Mouse (Mus musculus) cortical plate, adult 2 months (tissue): ENCODE measurements around the gene Hoxd13. TPM values are rescaled to one million over a fixed set of nuclear protein-coding genes. Genes with fewer than 3 reads are reported as not detected.

Experiments
- H3K27ac ChIP-seq: fragments of 200-500 bp; 2 replicates; pipeline ENCODE4 v1.5.1; 2012; ENCODE audit warnings: low read length, control low read depth, inconsistent platforms; ENCODE audit not compliant: insufficient read depth
- H3K4me1 ChIP-seq: fragments of 200-500 bp; 2 replicates; pipeline ENCODE4 v1.6.1; 2011; ENCODE audit warnings: low read length; ENCODE audit not compliant: control insufficient read depth, insufficient read depth
- H3K4me3 ChIP-seq: fragments of 200-500 bp; 2 replicates; pipeline ENCODE4 v1.5.1; 2011; ENCODE audit warnings: mild to moderate bottlenecking, low read length, control low read depth; ENCODE audit not compliant: insufficient read depth
- CTCF ChIP-seq: fragments of 200-500 bp; IDR thresholded peaks from 2 replicates; pipeline ENCODE4 v1.5.1; 2011; ENCODE audit warnings: mild to moderate bottlenecking, control low read depth, low read length; ENCODE audit not compliant: insufficient read depth; ENCODE audit errors: extremely low read depth
- POLR2A ChIP-seq: fragments of 200-500 bp; IDR thresholded peaks from 2 replicates; pipeline ENCODE4 v1.6.1; 2011; ENCODE audit warnings: mild to moderate bottlenecking, low read length, control low read depth; ENCODE audit not compliant: insufficient read depth; ENCODE audit errors: extremely low read depth
- polyA plus RNA-seq: library from polyadenylated mRNA; depleted of rRNA; stranded (reverse); fragments of >200 nt; gene quantifications from 2 replicates; pipeline ENCODE4 v1.2.3, GENCODE M21; 2012; rRNA removed

Hoxd13 gene
- not detected in 2 replicates for polyA plus RNA-seq

DNA sequence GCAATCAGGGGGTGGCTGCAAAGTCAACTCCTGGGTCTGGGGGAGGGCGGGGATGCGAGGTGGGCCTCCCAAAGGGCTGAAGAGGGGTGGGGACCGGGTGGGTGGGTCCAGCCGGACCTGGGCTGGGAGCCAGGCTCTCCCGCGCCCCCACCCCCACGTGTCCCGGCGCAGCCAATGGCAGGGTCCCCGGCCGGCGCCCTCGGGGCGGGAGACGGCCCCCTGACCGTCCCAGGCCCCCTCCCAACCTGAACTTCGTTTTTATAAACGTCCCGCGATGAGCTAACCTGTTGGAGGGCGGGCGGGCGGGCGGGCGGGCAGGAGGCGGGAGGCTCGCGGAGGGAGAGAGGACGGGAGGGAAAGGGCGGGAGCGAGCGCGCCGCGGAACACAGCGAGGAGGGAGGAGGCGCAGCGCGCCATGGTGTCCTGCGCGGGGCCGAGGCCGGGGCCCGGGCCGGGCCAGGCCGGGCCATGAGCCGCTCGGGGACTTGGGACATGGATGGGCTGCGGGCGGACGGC is at the start of gene Hoxd13:
TSS of gene Hoxd13 (plus strand) at position 469 of the 516 bp plus-strand sequence.
- Histone ChIP-seq H3K27ac (no peak within 1 kb of the TSS), H3K4me1 (no peaks in the 10 kb centered on the region), H3K4me3 (no peak within 1 kb of the TSS)
- TF ChIP-seq POLR2A (no peak), CTCF (no peak)

DNA sequence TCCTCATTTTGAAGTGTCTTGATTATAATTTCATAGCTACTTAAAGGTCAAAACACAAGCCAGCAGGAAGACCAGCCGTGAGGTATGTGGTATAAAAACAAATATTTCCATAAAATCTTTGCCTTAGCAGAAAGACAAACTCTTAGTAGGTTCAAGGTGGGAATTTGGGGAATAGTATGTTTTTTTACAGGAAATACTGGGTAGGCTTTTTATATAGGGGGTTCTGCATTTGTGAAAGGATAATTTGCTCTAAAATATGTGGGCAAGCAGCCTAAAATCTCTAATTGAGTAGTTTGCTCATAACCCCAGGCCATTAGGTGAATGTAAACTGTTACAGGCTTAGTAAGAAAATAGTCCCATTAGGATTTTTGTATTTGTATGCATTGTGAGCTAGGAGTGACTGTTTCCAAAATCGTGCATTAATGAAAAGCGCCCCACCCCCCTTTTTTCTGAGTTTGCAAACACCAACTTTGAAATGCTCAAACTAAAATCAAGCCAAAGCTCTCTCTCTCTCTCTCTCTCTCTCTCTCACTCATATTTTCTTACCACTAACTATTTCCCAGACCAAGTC is 48.3 kb upstream of the Hoxd13 start:
- H3K4me3 ChIP-seq = no peak overlapping the region
- no peak for TF ChIP-seq POLR2A
- no peak for TF ChIP-seq CTCF
- H3K27ac ChIP-seq = no peak overlapping the region
- no peaks in the 10 kb centered on the region for H3K4me1 ChIP-seq

DNA sequence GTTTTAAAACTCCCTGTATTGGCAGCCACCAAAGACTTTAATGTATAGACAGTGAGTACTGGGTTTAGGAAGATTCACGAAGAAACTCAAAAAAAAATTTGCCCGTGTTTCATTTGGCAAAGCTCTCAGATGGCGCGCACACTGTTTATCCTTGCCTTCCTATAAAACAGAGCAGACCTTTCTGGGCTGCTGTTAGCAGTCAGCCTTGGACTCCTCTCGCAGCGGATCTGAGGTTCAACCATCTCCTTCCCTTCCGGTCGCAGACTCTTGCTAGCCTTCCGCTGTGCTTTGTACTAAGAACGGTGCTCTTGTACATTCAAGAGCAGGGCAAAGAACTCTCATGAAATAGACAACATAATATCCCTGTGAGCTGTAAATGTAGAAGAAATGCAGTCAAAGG is 47.7 kb upstream of the Hoxd13 start:
- Histone ChIP-seq H3K4me3 (no peak overlapping the region), H3K27ac (no peak overlapping the region), H3K4me1 (no peaks in the 10 kb centered on the region)
- no peak for TF ChIP-seq CTCF
- TF ChIP-seq POLR2A = no peak

DNA sequence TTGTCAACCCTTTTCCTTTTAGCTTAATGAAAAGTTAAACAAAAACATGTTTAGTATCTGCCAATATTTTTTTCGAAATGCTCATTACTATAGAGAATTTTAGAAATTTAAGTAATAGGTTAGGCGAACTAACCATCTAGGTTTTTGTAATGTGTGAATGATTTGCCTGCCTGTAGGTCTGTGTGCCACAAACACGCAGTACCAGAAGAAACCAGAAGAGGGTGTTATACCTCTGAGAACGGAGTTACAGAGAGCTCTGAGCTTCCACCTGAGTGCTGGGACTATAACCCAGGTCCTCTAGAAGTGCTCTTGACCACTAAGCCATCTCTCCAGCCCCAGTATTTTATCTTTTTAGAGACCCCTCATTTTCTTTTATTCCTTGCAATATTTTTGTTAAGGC is 32.7 kb upstream of the Hoxd13 start:
- no peaks in the 10 kb centered on the region for H3K4me1 ChIP-seq
- no peak overlapping the region for H3K27ac ChIP-seq
- TF ChIP-seq POLR2A (no peak), CTCF (no peak)
- H3K4me3 ChIP-seq = no peak overlapping the region

DNA sequence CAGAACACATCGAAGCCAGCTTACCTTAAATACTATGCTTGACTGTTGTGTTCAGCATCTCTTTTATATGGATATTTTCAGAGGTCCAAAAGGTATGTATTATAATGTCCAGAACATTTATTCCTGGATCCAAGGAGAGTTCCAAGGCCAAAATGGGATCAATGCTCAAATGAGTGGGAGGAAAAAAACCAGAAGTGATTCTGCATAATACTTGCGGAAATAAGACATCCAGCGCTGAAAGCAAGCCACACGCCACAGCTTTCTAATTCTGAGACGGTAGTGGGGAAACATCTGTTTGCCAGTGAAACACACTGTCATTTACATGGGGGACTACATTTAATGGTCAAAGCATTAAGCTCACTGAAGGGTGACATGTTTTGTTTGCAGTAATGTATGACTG is 25.7 kb upstream of the Hoxd13 start:
- no peak for TF ChIP-seq CTCF
- TF ChIP-seq POLR2A = no peak
- H3K4me3 ChIP-seq = no peak overlapping the region
- no peak overlapping the region for H3K27ac ChIP-seq
- H3K4me1 ChIP-seq = no peaks in the 10 kb centered on the region

DNA sequence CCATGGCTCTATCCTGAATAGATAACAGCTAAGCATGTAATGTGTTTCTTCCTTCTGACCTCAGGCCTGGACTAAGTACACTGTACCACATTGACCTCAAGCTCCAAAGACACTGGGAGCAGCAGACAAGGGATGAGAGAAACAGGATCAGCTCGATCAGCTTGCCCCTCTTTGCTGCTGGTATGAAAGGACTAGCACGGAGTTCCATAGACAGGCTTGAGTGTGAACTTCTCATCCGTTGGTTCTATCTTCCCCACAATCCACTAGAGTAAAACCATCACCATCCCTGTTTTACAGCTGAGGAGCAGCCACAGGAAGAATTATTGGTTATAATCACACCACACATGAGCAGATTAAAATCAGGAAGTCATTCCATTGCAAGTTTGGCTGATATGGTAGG is 22.5 kb upstream of the Hoxd13 start:
- H3K4me3 ChIP-seq = no peak overlapping the region
- H3K27ac ChIP-seq = no peak overlapping the region
- TF ChIP-seq CTCF = no peak
- TF ChIP-seq POLR2A = no peak
- no peaks in the 10 kb centered on the region for H3K4me1 ChIP-seq

DNA sequence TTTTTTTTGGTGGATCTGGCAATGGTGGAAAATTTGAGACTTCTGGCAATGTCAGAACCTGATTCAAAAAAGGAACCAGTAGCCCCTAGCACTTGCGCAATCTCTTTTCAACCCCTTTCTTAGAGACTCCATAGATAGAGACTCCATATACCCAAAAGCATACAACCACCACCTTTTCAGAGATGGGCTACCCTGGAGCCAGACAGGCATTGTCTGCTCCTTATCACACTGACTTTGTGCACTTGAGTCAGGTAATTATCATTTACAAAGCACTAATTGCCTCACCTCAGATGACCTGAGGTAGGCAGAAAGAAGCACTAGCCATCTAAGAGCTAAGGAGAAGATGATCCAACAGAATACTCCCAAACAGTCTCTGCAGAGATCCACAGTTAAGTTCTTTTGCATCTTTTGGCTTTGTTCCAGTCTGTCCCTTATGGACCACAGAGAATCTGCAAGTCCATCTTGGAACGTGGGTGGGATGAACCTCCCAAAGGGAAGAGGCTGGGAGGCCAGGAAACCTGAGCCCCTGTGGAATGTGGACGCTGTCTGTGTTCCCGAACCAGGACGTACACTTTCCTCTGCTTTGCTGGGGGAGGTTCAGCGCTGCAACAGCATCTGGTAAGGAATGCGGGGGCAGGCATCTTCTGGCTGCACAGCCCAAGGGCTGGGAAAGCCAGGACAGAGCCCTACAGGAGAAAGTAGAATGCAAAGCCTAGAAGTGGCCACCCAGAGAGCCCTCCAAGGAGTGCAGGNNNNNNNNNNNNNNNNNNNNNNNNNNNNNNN is 20.8 kb upstream of the Hoxd13 start:
- H3K4me3 ChIP-seq = no peak overlapping the region
- H3K27ac ChIP-seq = no peak overlapping the region
- no peaks in the 10 kb centered on the region for H3K4me1 ChIP-seq
- TF ChIP-seq POLR2A (no peak), CTCF (no peak)

DNA sequence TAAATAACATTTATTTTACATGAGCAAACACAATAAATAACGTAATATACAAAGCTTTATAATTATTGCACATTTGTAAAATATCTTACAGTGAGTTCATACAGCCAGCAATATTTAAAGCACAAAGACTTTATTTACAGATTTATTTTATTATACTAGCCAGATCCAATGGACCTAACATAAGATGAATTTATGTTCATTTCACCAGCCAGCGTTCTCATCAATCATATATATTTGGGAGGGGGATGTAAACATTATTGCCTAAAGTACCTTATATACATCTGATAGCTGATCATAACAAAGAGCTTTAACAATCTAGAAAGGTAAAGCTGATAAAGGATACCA is 15.1 kb upstream of the Hoxd13 start:
- no peak overlapping the region for H3K4me3 ChIP-seq
- TF ChIP-seq CTCF = no peak
- no peak overlapping the region for H3K27ac ChIP-seq
- no peaks in the 10 kb centered on the region for H3K4me1 ChIP-seq

DNA sequence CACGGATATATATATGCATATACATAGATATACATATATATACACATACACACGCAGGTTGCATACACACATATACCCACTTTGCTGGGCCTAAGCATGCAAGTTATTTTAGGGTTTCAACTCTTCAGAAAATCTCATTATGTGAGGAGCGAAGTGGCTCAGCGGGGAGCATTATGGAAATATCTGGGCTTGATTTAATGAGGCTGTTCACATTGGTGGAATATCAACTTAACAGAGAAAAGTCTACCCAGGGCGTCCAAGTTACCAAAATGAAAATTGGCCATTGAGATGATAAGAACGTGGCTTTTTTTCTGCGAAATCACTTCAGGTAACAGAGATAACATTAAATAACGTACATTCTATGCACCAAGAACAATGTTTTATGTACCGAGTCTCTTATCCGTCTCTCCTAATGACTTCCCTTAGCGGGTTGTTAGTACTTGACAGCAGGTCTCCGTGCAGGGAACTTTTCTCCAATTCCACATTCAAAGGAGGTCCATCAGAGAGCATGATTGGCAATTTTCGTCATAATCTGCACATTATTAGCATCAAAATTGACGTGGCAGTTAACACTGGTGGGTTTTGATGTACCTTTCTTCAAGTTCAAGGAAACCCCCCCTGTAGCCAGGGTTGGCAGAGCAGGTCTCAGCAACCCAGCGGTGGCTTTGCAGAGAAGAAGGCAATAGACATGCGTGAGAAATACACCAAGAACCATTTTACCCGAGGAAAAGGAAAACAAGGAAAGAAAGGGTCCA is 14.2 kb upstream of the Hoxd13 start:
- H3K27ac ChIP-seq = no peak overlapping the region

DNA sequence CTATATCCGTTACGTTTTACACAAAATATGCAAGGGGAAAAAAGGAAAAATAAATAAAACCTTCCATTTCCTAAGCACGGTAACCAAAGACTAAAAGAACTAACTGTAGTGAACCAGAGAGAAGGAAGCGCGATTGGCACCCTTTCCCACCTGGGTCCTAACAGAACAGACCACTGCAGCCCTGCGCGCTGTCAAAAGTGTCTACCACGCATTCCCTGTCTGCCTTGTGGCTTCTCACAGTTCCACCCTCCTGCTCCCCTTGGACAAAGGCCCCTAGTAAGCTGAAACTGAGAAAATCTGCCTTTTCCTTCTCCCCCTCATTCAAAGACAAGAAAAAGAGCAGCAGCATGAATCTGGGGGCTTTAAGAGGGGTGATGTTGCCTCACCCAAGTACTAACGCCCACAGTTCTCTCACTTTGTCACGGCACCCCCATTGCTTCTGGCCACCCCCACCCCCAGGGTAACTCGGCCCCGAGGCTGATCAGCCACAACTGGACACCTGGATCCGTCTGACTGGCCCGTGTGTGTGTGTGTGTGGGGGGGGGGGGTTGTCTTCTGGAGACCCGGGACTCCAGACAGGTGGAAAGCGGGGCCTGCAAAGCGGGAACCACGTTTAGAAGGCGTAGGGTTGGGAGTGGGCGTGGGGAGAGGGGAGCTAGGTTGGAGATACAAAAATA is 13.2 kb upstream of the Hoxd13 start:
- H3K4me3 ChIP-seq = no peak overlapping the region
- H3K27ac ChIP-seq = no peak overlapping the region
- H3K4me1 ChIP-seq = no peaks in the 10 kb centered on the region
- TF ChIP-seq CTCF (no peak), POLR2A (no peak)

More for the DNA sequence above, 14.2 kb upstream of the Hoxd13 start:
- H3K4me3 ChIP-seq = no peak overlapping the region
- H3K4me1 ChIP-seq = no peaks in the 10 kb centered on the region
- TF ChIP-seq CTCF = no peak
- no peak for TF ChIP-seq POLR2A
